ENCODE assay signal across 8 mouse cellular contexts in the genomic region with DNA sequence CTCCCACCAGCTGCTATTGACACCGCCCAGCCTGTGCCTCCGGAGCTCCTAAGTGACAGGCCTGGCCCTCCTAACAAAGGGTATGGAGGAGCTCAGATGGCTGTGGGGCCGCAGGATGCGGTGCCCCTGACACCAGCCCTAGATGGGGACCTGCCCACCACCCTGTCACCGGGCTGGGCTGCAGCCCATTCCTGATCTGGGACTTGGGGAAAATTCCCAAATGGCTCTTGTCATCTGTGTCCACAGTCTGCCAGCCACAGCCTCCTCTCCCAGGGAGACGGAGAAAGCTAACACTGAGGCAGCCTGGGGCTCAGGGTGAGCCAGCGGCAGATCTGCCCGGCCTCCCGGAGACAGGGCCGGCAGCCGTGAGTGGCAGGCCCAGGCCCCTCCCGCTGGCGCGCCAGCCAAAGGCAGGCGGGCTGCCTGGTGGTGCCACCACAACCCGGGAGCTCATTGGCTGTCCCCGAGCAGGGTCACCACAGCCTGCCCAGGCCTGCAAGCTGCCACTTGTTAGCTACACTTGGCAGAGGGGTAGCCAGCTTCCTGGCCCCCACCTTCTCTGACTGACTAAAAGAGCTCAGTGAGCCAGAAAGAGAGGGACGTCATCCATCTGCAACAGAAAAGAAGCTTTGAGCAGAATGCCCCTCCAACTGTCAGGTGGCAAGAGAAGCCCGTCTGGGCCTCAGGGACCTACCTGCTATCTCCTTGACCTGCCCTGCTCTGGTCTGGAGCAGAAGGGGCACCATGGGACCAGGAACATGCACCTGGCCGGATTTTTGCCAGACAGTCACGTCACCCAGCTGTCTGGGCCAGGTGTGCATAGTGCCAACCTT. TPM values are rescaled to one million over a fixed set of nuclear protein-coding genes. Genes with fewer than 3 reads are reported as not detected.
DNase-seq lines count a peak whose midpoint lies in the region; ATAC-seq lines count a peak whose summit lies in the region.

No protein-coding gene starts in this region.

- peak overlapping the region; percentile 49 for H3K9ac ChIP-seq in hindbrain, embryonic 12.5 days

- peaks cover 18% of the 10 kb centered on the region for H3K36me3 ChIP-seq in hindbrain, embryonic 12.5 days

- no peak overlapping the region for H3K4me3 ChIP-seq in hindbrain, embryonic 12.5 days

- ATAC-seq in hindbrain, embryonic 12.5 days (ENCODE audit: low FRiP score): peak; percentile 91

- peak overlapping the region; percentile 99 for H3K27ac ChIP-seq in hindbrain, embryonic 12.5 days

- peak; percentile 96 for DNase-seq in NIH3T3 (ENCODE audit: low read depth)
- peak; percentile 89 for DNase-seq in cerebellum, adult 9-10 months
- peak; percentile 91 to 93 for DNase-seq in frontal cortex, adult 2 months (ENCODE audit: extremely low spot score in 1 of 2, low spot score in 1 of 2)
- peak; percentile 73 to 80 for DNase-seq in layer of hippocampus, postnatal 25 days (ENCODE audit: extremely low spot score in 1 of 2, low spot score in 1 of 2)
- DNase-seq in lung, postnatal 14 days: peak; percentile 86
- DNase-seq in retina, postnatal 7 days (ENCODE audit: low read depth, low spot score): peak; percentile 70
- DNase-seq in urinary bladder, adult 2 months (ENCODE audit: low spot score): peak; percentile 81

- no peaks in the 10 kb centered on the region for H3K9me3 ChIP-seq in hindbrain, embryonic 12.5 days (replicated peaks)

- H3K27me3 ChIP-seq in hindbrain, embryonic 12.5 days: no peaks in the 10 kb centered on the region

- peak overlapping the region; percentile 32 for H3K4me2 ChIP-seq in hindbrain, embryonic 12.5 days (replicated peaks)

- WGBS in hindbrain, embryonic 12.5 days: 4% methylated on average over 21 of the region's 21 CpGs

- H3K4me1 ChIP-seq in hindbrain, embryonic 12.5 days: peaks cover 87% of the 10 kb centered on the region

RNA-seq across cellular contexts. Expression of gene Dnajb12, which starts 20.2 kb away (rescaled TPM):
- 49.0 and 50.3 TPM in 2 replicates for polyA plus RNA-seq in frontal cortex, adult 2 months (2012; rRNA removed)
- polyA plus RNA-seq in hindbrain, embryonic 12.5 days (2016; fragmentation: Nextera tagmentation; extraction: Ambion mirVana): 23.8 and 24.7 TPM in 2 replicates
- 10 to 100 TPM; 53.3 to 54.0 TPM for total RNA-seq in layer of hippocampus, postnatal 25 days (2021)
- 34.9 and 44.7 TPM in 2 replicates for polyA plus RNA-seq in urinary bladder, adult 2 months (2012; rRNA removed)

RNA-seq across cellular contexts. Expression of gene Ddit4, which starts 52.1 kb away (rescaled TPM):
- polyA plus RNA-seq in frontal cortex, adult 2 months (2012; rRNA removed): 46.3 and 53.3 TPM in 2 replicates
- polyA plus RNA-seq in hindbrain, embryonic 12.5 days (2016; fragmentation: Nextera tagmentation; extraction: Ambion mirVana): 78.1 and 78.6 TPM in 2 replicates
- total RNA-seq in layer of hippocampus, postnatal 25 days (2021): 10 to 100 TPM; 77.1 to 100.0 TPM
- polyA plus RNA-seq in urinary bladder, adult 2 months (2012; rRNA removed): 20.6 and 30.7 TPM in 2 replicates
